Mouse (Mus musculus): ENCODE results near the gene R3hdm2.

DNA sequence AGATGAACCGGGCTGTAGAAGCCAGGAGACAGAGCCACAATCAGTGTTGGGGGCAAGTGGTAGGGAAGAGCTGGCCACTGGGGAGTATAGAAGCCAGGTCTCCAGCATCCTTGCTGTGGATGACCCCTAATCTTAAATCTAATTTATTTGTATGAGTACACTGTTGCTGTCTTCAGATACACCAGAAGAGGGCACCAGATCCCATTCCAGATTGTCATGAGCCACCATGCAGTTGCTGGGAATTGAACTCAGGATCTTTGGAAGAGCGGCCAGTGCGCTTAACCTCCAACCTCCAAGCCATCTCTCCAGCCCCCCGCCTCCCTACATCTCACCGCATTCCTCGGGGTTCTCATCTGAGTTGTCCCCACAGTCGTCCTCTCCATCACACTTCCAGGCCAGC lies 166.4 kb downstream of the R3hdm2 start:
- no peak for TF ChIP-seq CTCF (IDR thresholded peaks at IDR 0.05; ENCODE audit: borderline replicate concordance, insufficient read depth, low read length)
- TF ChIP-seq POLR2A (IDR thresholded peaks at IDR 0.05; ENCODE audit: low read depth, low read length) = no peak
